Mouse (Mus musculus): ENCODE results near the gene Castor1. TPM values are rescaled to one million over a fixed set of nuclear protein-coding genes. Genes with fewer than 3 reads are reported as not detected.

Gene Castor1
- total and polyA plus RNA-seq, 2 experiments from 2014 or later, result 4.9 to 6.9 TPM

DNA sequence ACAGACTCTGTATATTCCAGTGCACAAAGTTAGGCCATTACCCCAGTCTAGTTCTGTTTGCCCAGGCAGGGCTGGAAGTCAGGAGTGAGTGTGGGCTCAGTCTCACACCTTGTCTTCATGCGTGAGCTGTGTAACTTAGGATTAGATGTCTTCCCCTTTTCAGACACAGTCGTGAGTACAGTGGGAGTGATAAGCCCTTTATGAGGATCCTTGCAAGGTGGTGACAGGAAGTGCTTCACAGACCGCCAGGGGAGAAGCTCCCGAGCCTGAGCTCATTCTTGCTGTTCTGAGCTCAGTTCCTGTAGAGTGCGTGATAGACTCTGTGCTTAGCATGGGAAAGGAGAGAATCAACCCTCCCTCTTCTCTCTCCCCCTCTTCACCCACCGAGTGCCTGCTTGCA is 11.5 kb upstream of the Castor1 start:
- Histone ChIP-seq H3K9me3 (ENCODE audit: low read length) (no peaks in the 10 kb centered on the region), H3K27me3 (ENCODE audit: insufficient read depth, low read length) (no peaks in the 10 kb centered on the region), H3K4me3 (ENCODE audit: low read depth, low read length) (no peak overlapping the region), H3K4me2 (ENCODE audit: low read depth) (no peak overlapping the region), H3K9ac (no peak overlapping the region), H3K27ac (ENCODE audit: low read depth, low read length) (no peak overlapping the region), H3K36me3 (ENCODE audit: insufficient read depth) (peaks cover 47% of the 10 kb centered on the region), H3K4me1 (ENCODE audit: insufficient read depth) (no peaks in the 10 kb centered on the region)
- TF ChIP-seq CTCF (IDR thresholded peaks at IDR 0.05; ENCODE audit: low read depth), result no peak
- ATAC-seq, result no peak
- 89% methylated on average over 6 of the region's 6 CpGs for WGBS
- no peak for DNase-seq

DNA sequence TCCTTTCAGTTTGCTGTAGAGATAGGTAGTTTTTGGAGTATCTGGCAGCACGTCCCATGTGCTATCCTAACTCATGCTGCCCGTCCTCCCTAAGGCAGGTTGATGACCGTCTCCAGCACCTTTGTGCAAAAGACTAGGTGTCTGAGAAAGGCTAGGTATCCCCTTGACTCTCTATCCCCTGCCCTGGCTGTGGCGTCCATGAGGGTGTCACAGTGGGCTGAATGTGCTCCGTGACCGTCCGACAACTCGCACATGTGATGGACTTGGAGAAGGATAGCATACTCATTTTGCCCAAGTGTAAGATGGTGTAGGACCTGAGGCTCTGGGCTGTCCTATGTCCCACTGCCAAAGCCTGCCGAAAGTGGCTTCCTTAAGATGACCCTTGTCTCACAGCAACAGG is 10.4 kb upstream of the Castor1 start:
- no peak for TF ChIP-seq CTCF (IDR thresholded peaks at IDR 0.05; ENCODE audit: low read depth)
- Histone ChIP-seq H3K9me3 (ENCODE audit: low read length) (no peaks in the 10 kb centered on the region), H3K4me3 (ENCODE audit: low read depth, low read length) (no peak overlapping the region), H3K9ac (no peak overlapping the region), H3K27ac (ENCODE audit: low read depth, low read length) (no peak overlapping the region), H3K36me3 (ENCODE audit: insufficient read depth) (peaks cover 55% of the 10 kb centered on the region), H3K4me1 (ENCODE audit: insufficient read depth) (no peaks in the 10 kb centered on the region), H3K4me2 (ENCODE audit: low read depth) (no peak overlapping the region), H3K27me3 (ENCODE audit: insufficient read depth, low read length) (no peaks in the 10 kb centered on the region)
- ATAC-seq (no peak), DNase-seq (no peak)
- WGBS, result 92% methylated on average over 9 of the region's 9 CpGs

DNA sequence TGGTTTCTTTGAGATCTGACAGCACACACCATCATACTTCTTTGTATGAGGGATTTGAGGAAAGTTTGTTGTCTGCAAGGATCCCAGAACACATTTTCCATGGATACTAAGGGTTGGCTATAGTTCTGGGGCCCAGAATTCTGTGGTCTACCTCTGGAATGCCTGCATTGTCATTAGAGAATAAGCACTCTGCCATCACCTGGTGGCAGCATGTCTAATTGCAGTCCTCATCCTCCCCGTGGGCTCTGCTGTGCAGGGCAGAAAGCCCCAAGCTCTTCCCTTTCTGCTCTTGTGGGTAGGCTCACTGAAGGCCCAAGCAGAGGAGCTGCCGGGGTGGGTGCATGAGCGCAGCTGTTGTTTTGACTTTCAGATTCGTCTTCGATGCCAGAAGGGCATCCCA is 8.5 kb upstream of the Castor1 start:
- no peak overlapping the region for H3K4me2 ChIP-seq (ENCODE audit: low read depth)
- H3K36me3 ChIP-seq (ENCODE audit: insufficient read depth), result peaks cover 72% of the 10 kb centered on the region
- H3K27me3 ChIP-seq (ENCODE audit: insufficient read depth, low read length), result no peaks in the 10 kb centered on the region
- 80% methylated on average over 5 of the region's 5 CpGs for WGBS
- H3K9me3 ChIP-seq (ENCODE audit: low read length), result no peaks in the 10 kb centered on the region
- no peak overlapping the region for H3K9ac ChIP-seq
- DNase-seq (no peak), ATAC-seq (no peak)
- no peak overlapping the region for H3K27ac ChIP-seq (ENCODE audit: low read depth, low read length)
- H3K4me1 ChIP-seq (ENCODE audit: insufficient read depth), result no peaks in the 10 kb centered on the region
- H3K4me3 ChIP-seq (ENCODE audit: low read depth, low read length), result no peak overlapping the region
- TF ChIP-seq CTCF (IDR thresholded peaks at IDR 0.05; ENCODE audit: low read depth), result peak; percentile 41

DNA sequence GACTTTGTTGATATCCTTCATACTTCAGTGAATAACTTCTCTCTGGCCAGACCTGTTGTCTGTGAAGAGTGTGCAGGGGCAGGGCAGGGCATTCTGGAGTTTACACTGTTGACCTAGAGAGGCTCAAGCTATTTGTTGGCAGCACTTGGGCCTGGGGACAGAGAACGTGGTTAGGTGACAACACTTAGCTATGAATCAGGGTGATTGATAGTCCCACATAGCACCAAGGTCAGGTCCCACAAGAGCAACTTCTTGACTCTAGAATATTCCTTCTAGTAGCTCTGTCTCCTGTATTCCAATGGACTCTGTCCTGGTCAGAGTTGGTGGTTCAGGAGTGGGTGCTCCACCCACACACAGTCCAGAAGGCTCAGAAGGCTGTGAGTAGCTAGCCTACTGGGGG is 7.2 kb upstream of the Castor1 start:
- Histone ChIP-seq H3K27ac (ENCODE audit: low read depth, low read length) (no peak overlapping the region), H3K9me3 (ENCODE audit: low read length) (no peaks in the 10 kb centered on the region), H3K4me1 (ENCODE audit: insufficient read depth) (no peaks in the 10 kb centered on the region), H3K4me2 (ENCODE audit: low read depth) (no peak overlapping the region), H3K27me3 (ENCODE audit: insufficient read depth, low read length) (no peaks in the 10 kb centered on the region), H3K36me3 (ENCODE audit: insufficient read depth) (peaks cover 84% of the 10 kb centered on the region), H3K4me3 (ENCODE audit: low read depth, low read length) (no peak overlapping the region), H3K9ac (no peak overlapping the region)
- WGBS, result 91% methylated on average over 1 of the region's 1 CpGs
- DNase-seq (no peak), ATAC-seq (no peak)
- no peak for TF ChIP-seq CTCF (IDR thresholded peaks at IDR 0.05; ENCODE audit: low read depth)

DNA sequence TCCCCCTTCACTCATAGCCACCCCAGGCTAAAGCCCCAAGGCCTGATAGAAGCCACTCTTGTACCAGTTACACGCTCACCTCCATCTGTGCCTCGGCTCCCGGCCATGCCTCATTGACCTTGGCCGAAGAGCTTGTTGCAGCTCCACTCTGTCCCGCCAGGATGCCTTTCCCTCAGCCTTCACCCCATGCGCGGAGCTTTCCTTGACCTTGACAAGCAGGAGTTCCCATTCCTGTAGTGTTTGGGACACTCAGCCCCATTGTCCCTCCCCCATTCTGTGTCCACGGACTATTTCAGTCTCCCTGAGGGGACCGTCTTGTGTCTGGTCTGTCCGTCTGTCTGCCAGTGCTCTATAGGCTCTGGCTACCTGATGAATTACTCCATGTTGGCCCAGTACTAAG is 4.9 kb upstream of the Castor1 start:
- Histone ChIP-seq H3K4me3 (ENCODE audit: low read depth, low read length) (no peak overlapping the region), H3K4me2 (ENCODE audit: low read depth) (no peak overlapping the region), H3K4me1 (ENCODE audit: insufficient read depth) (no peaks in the 10 kb centered on the region; the same call in 1 of the 2 replicates), H3K36me3 (ENCODE audit: insufficient read depth) (peaks cover 64% of the 10 kb centered on the region), H3K27me3 (ENCODE audit: insufficient read depth, low read length) (no peaks in the 10 kb centered on the region; the same call in 1 of the 2 replicates), H3K9me3 (ENCODE audit: low read length) (0 out of 2 replicates have a peak, but pooled peaks cover 6% of the 10 kb centered on the region), H3K27ac (ENCODE audit: low read depth, low read length) (no peak overlapping the region), H3K9ac (no peak overlapping the region)
- ATAC-seq (no peak), DNase-seq (no peak)
- 95% methylated on average over 10 of the region's 10 CpGs for WGBS
- no peak for TF ChIP-seq CTCF (IDR thresholded peaks at IDR 0.05; ENCODE audit: low read depth)

DNA sequence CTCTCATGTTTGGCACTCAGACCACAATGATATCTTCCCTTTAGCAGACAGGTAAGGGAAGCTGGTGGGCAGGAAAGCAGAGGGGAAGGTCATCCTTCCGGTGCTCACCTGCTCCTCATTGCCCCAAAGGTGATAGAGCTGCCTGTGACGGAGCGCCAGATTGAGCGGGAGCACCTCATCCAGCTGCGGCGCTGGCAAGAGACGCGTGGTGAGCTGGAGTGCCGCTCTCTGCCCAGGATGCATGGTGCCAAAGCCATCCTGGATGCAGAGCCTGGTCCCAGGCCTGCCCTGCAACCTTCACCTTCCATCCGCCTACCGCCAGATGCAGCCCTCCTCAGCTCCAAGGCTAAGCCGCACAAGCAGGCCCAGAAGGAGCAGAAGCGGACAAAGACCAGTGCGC is 3.5 kb upstream of the Castor1 start:
- Histone ChIP-seq H3K4me1 (ENCODE audit: insufficient read depth) (no peaks in the 10 kb centered on the region; the same call in 1 of the 2 replicates), H3K9ac (no peak overlapping the region), H3K27ac (ENCODE audit: low read depth, low read length) (no peak overlapping the region), H3K36me3 (ENCODE audit: insufficient read depth) (peaks cover 53% of the 10 kb centered on the region), H3K27me3 (ENCODE audit: insufficient read depth, low read length) (no peaks in the 10 kb centered on the region; the same call in 1 of the 2 replicates), H3K4me2 (ENCODE audit: low read depth) (no peak overlapping the region), H3K4me3 (ENCODE audit: low read depth, low read length) (no peak overlapping the region), H3K9me3 (ENCODE audit: low read length) (0 out of 2 replicates have a peak, but pooled peaks cover 6% of the 10 kb centered on the region)
- ATAC-seq (no peak), DNase-seq (no peak)
- no peak for TF ChIP-seq CTCF (IDR thresholded peaks at IDR 0.05; ENCODE audit: low read depth)
- 96% methylated on average over 14 of the region's 14 CpGs for WGBS

DNA sequence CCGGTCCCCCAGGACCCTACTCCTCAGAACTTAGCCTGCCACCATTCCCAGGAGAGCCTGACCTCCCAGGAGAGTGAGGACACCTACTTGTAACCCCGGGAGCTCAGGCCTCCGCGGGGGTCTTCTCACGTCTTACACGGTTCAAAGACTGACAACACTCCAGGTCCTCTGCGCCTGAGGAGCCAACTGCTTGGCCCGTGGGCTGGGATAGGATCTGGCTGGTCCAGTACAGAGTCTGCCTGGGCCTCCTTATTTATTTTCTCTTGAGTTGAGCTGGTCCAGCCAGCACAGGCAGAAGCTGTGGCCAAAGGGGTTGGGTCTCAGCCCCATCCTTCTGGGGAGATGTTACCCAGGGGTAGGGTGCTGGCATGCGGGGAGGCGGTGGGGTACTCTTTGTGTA is 3.0 kb upstream of the Castor1 start:
- Histone ChIP-seq H3K36me3 (ENCODE audit: insufficient read depth) (peaks cover 48% of the 10 kb centered on the region), H3K9me3 (ENCODE audit: low read length) (0 out of 2 replicates have a peak, but pooled peaks cover 6% of the 10 kb centered on the region), H3K4me1 (ENCODE audit: insufficient read depth) (no peaks in the 10 kb centered on the region; the same call in 1 of the 2 replicates), H3K4me2 (ENCODE audit: low read depth) (no peak overlapping the region), H3K27me3 (ENCODE audit: insufficient read depth, low read length) (no peaks in the 10 kb centered on the region; the same call in 1 of the 2 replicates), H3K27ac (ENCODE audit: low read depth, low read length) (no peak overlapping the region), H3K9ac (no peak overlapping the region), H3K4me3 (ENCODE audit: low read depth, low read length) (no peak overlapping the region)
- WGBS, result 86% methylated on average over 10 of the region's 10 CpGs
- TF ChIP-seq CTCF (IDR thresholded peaks at IDR 0.05; ENCODE audit: low read depth), result no peak
- no peak for ATAC-seq
- no peak for DNase-seq
